Mouse (Mus musculus): ENCODE data around the gene Hmga2.

The Hmga2 gene

DNA sequence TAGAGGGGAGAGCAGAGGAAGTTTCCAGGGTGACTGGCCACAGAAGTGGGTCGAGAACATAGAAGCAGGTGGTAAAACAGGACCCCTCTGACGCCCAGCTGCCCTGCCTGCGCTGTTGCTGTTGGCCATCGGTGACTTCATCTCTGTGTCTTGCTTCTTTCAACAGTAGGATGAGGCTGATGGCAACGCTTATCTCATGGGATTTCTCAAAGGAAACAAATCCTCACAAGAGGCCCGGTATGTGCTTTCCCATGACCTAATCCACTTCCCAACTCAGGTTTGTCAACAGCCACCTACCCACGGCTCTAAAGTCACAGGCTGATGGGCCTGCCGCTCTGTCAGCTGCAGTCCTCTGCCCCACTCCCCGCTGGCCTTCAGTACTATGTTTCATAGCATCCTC is 52.3 kb downstream of the Hmga2 start:
- no peak for DNase-seq (ENCODE audit: low read depth, low spot score)

DNA sequence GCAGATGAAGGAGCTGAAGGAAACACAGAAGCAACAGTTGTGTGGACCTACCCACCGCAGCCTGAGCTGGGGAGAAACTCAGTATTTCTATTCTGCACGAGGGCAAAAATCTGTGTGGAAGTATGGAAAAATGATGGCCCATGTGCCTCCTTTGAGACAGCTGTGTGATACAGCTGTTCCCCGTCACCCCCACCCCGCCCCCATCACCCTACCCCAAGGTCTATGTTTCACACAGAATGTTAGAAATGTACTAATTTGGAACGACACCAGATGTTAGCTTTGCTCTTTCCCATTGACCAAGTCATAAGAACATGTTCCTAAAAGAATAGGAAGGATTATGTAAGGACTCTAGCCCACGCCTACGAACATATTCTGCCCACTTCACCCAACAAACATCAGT is 53.0 kb downstream of the Hmga2 start:
- no peak for DNase-seq (ENCODE audit: low read depth, low spot score)

DNA sequence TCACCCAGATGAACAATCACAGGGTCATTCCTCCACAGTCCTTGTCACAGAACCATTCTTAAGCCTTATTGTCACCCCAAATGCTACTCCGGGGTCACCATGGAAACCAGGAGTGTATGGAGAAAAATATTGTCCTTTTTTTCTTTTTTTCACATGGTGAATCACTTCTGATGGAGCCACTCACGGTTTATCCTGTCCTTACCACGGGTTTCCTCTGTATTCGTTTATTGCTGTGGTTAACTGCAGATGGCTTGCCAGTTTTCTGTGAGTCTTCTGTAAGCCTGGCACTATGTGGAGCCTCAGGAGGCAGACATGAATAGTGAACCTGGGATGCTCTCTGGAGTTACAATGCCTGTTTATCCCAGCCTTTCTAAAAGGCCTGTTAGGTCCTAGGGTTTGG is 53.4 kb downstream of the Hmga2 start:
- DNase-seq (ENCODE audit: low read depth, low spot score) = no peak

DNA sequence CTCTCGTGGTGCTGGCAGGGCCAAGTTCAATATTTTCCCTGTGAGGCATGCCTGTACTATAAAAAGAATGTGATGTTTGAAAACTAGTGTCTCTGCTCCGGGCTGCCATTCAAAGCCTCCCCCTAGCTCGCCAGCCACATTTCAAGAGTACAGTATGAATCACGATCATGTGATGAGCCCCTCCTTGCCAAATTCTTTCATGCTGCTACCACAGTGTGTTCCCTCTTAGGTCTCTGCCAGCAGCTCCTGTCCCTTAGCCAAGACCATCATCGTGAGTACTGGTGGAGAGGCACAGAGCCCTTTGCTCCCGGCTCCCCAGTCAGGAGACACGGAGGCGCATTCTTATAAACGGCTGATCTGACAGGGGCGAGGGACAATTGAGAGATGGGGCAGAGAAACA is 54.2 kb downstream of the Hmga2 start:
- DNase-seq (ENCODE audit: low read depth, low spot score) = no peak

DNA sequence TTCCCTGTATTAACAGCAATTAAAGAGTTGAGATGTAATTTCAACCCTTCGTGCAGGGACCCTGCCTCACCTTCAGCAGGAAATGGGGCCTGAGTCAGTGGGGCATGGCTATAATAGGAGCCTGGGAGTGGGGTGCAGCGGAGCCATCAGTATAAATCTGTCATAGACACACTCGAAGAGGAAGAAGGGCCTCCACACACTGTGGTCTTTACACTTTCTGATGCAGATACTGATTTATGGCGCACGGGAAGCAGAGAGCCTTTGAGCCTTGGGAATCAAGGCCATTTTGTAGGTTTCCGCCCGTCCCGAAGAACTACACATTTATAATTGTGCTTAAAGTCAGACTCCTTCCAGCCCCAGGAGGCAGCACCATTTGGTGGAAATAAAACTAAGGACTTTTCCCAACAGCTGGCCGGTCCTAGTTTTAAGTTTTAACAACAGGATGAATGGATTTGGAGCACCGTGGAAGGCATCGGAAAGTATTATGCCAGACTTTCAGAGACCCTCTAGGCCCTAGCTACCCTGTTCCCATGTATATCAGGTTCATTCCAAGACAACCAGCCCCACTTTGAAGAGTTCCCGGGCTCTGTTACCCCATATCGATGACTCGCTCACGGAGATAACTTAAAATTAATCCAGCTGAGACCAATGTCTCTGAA is 55.2 kb downstream of the Hmga2 start:
- no peak for DNase-seq (ENCODE audit: low read depth, low spot score)

DNA sequence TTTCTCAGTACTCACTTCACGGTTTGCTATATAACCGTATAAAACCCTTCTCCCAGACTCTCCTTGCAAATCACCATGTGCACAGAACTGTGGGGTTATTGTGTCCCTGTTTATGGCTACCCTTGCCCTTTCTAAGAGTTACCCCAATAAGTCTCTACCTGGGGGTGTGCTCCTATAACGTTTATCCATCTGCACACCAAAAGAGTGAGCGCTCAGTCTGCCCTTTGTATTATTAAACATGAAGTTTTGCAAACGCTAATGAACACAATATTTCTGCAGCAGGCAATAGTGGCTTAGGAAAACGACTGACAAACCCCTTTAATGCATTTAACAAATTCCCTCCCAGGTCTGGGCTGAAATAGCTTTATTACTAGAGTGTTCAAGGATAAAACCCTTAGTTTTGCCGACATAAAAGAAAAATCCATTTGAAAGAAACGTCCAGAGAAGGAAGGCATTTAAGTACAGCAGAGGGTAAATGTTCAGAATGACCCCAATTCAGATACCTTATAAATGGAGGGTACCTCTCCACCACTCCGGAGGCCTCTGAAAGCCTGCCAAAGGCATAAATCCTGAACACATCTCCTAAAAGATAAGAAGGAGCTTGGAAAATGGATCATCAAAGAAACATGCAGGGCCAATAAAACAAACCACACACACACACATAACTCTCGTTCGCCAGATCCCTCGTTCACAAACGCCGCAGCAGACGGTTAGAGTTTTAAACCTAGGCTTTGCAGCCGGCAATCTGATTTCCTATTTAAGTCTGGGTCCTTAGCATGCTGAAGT is 57.3 kb downstream of the Hmga2 start:
- DNase-seq (ENCODE audit: low read depth, low spot score) = no peak

DNA sequence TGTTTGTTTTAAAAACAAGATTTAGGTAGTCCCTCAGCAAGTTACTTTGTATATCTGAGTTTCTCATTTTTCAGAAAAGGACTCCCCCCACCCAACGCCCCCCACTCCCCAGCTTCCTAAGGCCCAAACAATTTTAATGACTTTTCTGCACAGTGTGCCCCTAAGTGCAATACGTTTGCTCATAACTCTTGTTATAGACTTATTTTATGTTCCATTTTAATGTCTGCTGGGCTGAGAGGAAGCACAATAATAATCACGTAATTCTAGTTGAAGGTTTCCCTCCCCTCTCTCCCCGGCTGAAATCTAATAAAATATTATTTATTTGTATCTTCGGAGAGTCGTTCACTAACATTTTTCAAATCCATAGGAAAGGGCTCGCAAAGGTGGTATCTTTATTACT is 58.1 kb downstream of the Hmga2 start:
- no peak for DNase-seq (ENCODE audit: low read depth, low spot score)

DNA sequence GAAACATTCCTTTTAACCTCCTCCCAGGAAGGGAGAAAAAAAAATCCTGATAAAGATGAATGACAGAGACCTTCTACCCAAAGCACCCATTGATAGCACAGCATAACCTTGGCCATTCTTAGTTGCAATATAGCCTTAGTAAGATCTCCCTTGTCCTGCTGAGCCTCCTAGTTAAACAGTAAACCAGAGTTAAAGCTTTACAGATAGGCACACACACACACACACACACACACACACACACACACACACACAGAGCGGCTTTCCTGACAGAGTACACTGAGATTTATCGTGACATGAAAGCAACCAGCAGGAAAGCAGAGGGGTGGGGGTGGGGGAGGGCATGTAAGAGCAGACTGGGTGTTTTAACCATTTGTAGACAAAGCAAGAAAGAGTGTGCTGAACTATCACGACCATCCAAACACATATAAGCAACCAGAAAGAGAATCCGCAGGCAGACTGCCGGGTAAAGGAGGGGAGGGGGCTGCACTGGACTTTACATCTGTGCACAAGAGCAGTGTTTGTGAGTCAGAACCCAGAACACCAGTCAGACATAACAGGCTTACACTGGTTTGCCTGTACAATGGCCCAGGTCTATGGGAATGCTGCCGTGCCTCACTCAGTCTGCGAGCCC is 58.7 kb downstream of the Hmga2 start:
- DNase-seq (ENCODE audit: low read depth, low spot score) = no peak

DNA sequence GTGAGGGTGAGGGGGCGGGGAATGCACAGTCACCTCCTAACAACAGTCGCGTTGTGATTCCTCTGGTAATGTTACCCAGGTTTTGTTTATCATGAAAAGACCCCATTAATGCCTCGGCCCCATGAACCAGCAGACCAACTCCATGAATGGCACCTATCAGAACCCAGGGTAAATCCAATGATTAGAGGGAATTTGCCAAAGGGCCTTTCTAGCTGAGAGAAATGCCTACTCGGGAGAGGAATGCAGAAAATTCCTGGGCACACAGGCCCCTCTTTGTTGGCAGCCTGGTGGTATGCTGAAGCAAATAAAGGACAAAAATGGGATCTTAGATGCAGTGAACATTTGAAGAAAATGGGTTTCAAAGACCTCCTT is 59.2 kb downstream of the Hmga2 start:
- DNase-seq (ENCODE audit: low read depth, low spot score) = no peak

DNA sequence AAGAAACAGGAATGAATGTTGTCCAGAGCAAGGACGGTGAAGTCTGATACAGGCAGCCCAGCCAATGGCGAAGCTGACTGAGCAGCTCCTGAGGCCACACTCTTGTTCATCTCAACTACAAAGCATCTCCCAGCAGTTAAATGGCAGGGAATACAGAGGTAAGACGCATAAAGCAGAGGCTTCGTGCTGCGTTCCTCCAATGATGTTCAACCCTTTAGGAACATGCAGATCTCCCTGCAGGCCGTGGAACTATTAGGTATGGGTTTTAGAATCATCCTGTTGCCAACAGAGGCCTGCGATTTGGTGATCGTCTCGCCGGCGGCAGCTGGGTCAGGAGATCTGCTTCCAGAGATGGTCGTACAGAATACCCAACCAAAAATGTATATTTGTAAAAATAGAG is 59.6 kb downstream of the Hmga2 start:
- no peak for DNase-seq (ENCODE audit: low read depth, low spot score)

DNA sequence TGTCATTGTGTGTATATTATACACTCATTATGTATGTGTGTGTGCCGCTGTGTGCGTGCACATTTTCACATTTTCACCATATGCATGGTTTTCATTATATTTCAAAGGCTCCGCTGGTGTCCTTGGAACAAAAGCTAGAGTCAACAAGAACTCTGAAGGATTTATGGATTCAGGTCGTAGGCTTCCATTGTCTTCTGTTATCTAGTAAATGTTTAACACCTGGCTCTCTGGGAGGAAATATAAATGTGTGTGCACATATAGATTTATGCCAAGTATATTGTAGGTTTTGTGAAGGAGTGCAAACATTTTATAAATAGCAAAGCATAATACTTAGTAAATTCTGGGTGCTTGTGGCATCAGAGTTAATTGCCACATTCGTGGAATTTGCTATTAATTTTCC is 64.1 kb downstream of the Hmga2 start:
- no peak for DNase-seq (ENCODE audit: low read depth, low spot score)

DNA sequence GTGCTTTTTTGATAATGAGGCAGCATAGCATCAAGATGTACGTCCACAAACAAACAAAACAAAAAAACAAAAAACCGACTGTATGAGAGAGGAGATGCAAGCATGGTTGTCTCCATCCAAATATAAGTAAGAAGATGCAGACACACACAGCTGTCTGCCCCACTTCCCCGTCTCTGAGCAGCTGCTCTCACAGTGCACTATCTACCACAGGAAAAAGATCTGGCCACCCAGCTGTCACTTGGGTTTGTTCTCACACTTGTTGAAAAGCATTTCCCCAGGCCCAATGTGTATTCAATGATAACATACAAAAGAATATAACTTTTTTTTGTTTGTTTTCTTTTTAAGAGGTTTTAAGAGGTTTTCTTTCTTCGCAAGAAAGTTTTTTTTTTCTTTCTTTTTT is 65.3 kb downstream of the Hmga2 start:
- DNase-seq (ENCODE audit: low read depth, low spot score) = no peak

DNA sequence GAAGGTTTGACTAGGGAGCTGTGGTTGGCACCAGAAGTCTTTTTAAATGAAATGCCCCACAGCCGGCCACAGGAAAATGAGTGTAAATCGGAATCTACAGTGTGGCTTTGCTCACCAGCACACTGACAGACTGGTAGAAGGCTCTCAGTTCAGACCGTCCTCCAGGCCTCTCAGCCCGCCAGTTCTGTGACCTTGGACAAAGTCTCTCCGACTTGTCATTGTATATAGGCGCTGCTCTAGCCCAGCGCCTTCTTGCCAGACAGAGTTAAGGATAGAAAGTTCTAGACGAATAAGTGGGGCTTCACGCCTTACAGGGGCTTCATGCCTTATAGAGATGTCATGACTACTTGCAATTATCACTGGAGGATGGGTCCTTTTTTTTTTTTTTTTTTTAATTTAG is 67.1 kb downstream of the Hmga2 start:
- DNase-seq (ENCODE audit: low read depth, low spot score) = no peak

DNA sequence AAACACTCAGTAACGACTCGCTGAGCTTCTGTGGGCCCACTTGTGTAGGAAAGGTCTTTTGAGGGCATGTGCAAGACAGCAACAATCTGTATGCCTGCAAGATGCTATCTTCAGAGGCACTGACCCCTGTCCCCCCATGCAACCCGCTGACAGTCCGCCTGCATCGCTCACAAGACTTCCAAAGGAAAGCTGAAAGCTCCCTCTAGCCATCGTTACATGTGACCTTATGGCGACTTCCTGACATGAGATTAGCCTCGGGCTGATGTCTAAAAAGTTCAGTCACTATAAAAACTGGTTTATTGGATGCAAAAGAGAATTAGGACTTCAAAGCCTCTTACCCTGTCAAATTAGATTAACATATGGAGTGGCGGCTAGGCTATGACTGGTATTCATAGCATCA is 69.0 kb downstream of the Hmga2 start:
- no peak for DNase-seq (ENCODE audit: low read depth, low spot score)

DNA sequence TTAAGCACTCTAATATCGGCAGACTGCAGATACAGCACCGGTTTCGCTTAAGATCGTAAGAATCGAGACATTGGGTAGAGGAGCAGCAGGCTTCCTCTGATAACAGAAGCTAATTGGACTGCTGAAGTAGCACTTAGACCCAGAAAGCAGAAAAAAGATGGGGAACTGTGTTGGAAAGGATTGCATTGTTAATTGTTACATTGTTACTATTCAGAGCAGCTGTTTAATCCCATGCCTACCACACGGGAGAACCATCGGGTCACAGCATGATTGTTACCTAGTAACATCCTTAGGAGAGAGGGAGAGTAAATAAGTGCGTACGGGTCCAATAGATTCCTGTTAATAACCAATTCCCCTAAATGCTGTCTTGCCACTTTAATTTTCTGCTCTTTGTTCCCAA is 70.2 kb downstream of the Hmga2 start:
- DNase-seq (ENCODE audit: low read depth, low spot score) = no peak

DNA sequence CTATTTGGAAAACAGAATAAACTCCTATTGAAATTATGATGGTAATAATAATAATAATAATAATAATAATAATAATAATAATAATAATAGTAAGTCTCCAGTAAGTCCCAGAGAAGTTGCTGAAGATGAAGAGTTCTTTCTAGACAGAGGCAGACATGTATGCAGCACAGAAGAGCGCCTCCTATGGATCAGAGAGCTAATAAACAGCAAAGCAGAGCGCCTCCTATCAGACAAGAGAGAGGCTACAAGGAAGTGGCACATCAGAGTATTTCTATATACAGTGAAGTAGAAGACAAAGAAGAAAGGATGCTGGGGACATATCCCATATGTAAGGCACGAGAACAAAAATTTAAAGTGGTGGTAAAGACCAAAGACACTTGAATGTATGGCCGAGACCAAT is 70.9 kb downstream of the Hmga2 start:
- DNase-seq (ENCODE audit: low read depth, low spot score) = no peak

DNA sequence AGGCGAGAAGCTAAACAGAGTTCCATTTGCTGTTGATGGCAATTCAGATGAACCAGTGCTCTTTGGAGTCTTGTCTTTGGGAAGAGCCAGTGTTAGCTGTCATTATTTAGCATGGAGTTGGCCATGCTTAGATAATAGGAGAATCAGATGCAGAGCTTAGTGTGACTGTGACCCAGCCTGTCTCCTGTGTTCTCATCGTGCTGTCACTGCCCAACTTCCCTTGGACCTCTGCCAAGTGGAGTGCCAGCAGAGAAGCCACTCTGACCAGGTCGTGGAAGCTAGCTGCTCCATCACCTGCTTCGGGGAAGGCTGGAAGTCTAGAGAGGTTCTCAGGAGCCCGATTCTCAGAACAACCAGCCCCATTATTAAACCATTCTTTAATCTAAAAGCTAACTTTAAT is 73.3 kb downstream of the Hmga2 start:
- no peak for DNase-seq (ENCODE audit: low read depth, low spot score)

DNA sequence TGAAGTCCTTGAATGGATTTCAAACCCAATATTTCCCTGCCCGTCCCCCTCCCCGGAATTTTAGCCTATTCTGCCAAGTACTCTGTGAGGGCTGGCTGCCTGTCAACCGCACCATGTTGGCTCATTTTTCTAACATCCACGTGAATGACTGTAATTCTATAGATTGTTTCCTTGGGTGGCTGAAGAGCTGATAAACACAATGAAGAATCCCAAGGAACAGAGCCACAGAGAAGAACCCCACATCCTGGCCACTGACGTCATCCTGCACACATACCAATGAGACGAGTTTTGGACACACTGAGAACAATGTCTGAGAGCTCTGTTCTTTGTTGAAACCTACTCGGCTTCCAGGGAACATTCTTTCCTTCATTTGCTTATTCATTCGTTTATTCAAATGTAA is 74.5 kb downstream of the Hmga2 start:
- no peak for DNase-seq (ENCODE audit: low read depth, low spot score)

DNA sequence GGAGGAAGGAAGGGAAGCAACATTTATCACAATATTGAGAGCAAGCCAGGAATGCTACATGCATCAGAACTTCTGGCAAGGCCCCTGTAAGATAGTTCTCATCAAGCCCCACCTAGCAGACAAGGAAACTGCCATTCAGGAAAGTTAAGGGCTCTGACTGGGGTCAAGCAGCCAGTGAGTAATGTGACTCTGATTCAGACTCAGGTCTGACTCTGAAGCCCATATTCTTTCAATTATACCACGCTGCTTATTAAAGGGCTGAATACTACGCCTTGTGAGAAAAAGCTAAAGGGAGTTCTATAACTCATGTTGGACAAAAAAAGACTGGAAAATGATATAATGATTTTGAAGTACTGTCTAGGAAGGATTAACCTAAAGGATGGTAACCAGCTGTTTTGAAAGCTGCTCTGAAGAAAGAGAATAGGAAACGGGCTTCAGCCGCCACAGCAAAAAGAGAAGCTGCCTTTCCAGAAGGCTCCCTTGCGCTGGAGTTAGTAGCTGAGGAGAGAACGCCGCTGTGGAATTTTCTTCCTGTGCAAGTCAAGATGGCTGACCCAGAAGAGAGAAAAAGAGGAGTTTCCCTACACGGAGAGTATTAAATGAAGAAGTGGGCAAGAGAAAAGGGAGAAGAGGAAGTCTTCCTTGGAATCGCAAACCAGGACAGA is 76.3 kb downstream of the Hmga2 start:
- DNase-seq (ENCODE audit: low read depth, low spot score) = no peak

DNA sequence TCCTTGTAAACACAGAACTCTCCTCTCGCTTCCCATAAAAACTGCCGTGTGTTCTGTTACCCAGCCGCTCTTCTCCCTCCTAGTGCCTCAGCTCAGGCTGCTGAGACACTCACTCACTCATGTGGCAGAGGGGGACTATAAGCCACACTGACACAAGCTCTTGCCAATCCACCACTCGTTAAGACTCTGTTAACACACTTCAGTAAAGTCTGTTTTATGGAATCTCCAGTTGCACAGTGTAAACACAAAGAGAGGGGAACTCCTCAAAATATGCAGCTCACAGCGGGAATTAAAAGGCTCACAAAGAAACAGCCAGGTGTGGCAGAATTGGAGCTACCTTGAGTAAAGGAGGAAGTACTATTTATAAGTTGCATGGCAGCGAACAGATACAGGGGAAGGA is 77.5 kb downstream of the Hmga2 start:
- DNase-seq (ENCODE audit: low read depth, low spot score) = no peak

DNA sequence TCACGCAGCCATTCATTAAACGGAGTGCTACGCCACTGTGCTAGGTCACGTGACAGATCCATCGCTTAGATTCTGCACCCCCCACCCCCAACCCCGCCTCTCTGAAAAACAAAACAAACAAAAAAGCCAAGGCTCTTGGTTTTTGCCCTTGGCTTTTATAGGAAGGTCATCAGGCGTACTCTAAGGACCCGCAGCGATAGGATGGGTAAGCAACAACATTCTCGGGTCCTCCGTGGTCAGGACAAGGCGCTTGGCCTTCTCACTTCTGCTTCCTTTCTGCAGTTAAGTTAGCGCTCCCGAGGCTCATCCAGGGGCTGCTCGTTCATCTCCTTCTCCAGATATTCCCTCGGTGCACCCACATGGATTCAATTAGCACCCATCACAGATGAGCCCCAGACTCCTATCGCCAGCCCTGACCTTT is 79.0 kb downstream of the Hmga2 start:
- no peak for DNase-seq (ENCODE audit: low read depth, low spot score)

DNA sequence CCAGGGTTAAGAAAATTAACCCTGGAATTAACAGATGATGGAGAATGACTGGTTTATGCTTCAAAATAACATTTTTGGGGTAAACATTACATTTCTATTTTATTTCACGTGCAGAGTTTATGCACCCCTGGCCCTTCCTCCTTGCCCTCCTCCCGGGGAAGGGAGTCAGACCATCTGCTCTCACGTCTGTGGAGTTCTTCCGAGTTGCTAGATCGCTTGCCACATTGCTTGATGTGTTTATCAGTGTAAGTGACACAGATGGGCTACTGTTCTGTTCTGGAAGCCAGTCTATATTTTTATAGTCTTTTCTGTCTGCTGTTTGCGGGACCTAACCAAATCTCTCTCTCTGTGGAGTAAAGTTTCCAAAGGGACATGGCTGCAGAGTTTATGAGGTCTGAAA is 80.7 kb downstream of the Hmga2 start:
- DNase-seq (ENCODE audit: low read depth, low spot score) = no peak

DNA sequence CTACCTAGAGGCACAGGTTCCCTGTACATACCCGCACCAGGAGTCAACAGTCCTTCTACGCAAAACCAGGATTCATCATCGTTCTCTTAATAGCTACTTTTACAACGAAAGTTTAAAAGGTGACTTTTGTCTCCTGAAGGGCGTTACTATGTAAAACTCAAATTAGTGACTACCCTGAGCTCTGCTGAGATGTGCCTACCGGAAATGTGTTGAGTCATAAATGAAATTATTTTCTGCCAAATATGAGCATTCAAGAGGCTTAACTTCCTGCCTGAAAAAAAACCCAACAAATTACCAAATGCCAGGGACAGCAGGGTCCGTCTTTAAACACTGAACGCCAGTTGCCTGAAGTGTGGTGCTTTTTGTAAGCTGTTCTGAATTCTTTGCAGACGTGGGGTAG is 81.5 kb downstream of the Hmga2 start:
- no peak for DNase-seq (ENCODE audit: low read depth, low spot score)

Measured in c-Kit-negative CD71-positive TER-119-positive erythroid progenitor cells, embryonic 14.5 days (primary cell).